Mouse (Mus musculus) c-Kit-negative CD71-positive TER-119-positive erythroid progenitor cells, embryonic 14.5 days (primary cell): ENCODE data around the gene Kidins220.

Experiments used
- DNase-seq: peaks from one replicate; pipeline ENCODE4 v3.0.0-alpha.2; 2013; ENCODE audit warnings: low read depth, low spot score

Kidins220 gene

DNA sequence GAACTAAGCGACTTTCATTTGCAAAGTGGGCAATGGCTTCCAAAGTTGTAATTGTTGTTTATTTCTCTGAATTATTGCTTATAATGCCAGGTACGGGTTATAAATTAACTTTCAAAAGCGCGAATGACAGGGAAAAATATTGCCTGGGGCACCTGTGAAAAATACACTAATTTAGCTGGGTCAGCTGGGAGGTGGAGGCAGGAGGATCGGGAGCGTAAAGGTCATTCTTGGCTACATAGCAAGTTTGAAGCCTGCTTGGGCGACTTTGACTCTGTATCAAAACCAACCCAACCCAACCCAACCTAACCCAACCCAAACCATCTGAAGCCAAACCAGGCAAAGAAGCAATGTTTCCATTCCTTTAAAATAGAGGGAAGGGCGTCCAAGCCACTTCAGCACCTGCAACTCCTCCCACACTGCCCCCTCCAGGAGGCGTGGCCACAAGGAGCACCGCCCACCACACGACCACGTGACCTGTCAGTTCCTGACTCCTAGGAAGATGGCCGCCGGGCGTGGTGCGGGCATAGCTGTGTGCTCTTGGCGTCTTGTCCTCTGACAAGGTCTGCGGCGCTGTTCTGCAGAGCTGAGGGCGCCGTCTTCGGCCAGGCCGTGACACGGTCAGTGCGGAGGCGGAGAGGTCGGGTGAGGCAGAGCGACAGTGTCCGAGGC lies at the start of gene Kidins220:
TSS of gene Kidins220 (plus strand) at position 480 of the 669 bp plus-strand sequence.
- DNase-seq: peak; percentile 87

DNA sequence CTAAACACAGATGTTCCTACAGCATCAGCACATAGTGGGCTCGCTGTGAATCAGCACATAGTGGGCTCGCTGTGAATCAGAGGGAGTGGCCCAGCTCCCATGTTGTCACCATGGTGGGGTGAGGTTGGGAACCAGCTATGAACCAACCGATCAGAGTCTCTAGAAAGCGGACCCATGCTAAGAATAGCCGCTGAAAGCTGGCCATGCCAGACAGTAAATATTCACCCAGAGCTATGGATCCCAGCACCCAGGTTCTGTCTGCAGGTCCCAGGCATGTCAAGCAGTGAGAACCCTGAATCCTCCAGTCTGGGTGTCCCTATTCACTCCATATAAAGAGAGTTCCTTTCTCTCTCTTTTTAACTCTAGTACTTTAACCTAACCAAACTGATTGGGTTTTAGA lies 49.4 kb upstream of the Kidins220 start:
- DNase-seq: no peak

DNA sequence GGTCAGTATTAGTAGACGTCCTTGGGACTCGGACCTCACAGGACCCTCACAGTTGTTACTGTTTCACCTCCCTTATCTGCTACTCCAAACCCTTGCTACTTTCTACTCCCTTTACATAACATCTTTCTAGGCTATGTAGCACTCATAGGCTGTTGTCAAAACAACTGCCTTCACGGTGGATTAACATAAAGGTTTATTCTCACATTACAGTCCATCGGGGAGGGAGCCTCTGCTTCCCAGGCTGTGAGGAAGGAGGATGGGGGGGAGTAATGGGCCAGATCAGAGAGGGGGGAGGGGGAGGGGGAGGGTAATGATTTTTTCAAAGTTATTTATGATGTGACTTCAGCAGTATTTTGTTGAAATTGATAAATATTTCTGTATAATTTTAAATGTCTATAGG lies 49.0 kb upstream of the Kidins220 start:
- DNase-seq: no peak

GRCm38 (mm10) chr12:24928051-24928748 lies 46.5 kb upstream of the Kidins220 start:
- DNase-seq: no peak

GRCm38 (mm10) chr12:24929043-24929442 lies 45.7 kb upstream of the Kidins220 start:
- no peak for DNase-seq

GRCm38 (mm10) chr12:24930760-24931159 lies 44.0 kb upstream of the Kidins220 start:
- DNase-seq: no peak

GRCm38 (mm10) chr12:24932120-24932519 lies 42.6 kb upstream of the Kidins220 start:
- DNase-seq: no peak

DNA sequence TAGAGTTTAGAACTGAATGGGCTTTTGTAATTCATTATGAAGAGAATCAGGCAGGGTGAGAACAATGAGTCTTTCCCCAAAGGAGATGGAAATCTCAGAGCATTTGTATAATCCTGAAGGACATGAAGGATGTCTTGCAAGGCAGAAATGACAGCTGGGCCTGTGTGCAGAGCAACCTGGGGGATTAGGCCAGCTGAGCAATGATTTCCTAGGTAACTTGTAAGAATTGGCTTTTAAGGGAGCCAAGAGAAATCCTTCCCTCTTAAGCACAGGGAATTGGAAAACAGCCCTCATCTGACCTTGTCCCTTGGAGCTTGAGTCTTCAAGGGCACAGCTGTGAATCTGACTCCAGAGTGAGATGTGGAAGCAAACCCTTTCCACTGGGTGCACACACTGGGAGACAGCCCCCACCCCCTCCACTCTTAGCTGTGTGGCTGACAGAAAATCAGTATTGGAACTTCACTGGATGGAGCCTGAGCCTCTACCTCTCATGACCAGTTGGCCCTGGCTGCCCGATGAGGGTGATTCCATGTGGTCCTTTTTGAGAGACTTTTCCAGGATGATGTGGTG lies 41.4 kb upstream of the Kidins220 start:
- DNase-seq: no peak

GRCm38 (mm10) chr12:24933996-24934395 lies 40.7 kb upstream of the Kidins220 start:
- DNase-seq: no peak

DNA sequence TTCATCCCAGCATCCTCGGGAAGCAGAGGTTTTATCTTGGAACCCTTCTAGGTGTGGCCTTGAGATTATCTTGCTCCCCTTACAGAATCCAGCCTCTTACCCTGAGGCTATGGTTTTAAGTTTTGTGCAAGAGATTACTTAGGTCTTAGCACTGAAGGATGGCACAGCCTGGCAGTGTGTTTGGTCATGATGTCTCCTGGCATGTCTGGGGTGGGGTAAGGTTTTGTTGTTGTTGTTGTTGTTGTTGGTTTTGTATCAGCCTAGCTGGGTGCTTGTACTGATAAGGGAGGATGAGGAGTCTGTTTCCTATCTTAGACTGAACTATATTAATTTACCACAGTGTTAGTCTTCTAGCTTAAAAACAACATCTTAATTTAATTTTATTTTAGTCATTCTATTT lies 38.4 kb upstream of the Kidins220 start:
- DNase-seq: no peak

DNA sequence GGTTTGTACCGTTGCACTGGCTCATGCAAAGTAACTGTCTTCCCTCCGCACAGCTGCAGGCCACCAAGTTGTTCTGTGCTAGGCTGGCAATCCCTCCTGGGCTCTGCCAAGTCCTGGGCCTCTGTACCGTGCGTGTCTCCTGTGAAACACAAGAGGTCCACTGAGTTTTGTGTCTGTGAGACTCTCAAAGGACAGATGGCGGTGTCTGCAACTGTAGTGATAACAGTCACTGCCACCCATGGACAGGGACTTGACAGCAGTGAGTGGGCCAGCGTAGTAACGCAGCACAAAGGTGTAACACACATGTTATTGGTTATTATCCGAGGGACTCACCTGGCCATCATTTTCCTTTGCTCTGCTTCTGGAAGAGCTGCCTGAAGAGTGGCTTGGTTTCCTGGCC lies 35.4 kb upstream of the Kidins220 start:
- DNase-seq: peak; percentile 63

DNA sequence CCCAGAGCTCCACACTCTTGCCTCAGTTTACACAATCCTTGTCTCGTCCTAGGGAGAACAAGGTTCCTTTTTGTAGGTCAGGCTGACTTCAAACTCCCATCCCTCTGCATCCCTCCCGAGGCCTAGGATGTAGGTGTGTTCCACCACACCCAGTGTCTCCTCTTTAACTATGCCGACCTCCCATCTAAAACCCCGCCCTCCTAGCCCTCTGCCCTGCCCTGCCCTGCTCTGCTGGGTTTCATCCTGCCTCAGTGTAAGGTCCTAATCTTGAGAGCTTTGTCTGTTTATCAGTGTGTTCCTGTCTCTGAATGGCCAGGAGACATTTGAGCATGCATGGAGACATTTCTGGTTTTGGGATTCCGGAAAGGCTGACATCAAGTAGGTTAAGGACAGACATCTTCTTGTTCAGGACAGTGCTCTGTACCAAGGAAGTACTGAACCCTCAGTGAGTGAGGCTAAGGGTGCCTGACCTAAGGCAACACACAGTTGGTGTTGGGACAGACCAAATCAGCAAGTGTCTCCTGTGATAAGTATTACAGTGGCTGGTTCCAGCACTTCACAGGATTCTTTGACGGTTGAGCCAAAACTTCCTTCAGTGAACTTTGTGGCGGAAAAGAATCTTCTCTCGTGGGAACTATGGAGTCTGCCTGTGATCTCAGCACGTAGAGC lies 32.0 kb upstream of the Kidins220 start:
- DNase-seq: no peak

- DNase-seq: no peak
These were observed 31.3 kb upstream of the Kidins220 start for GRCm38 (mm10) chr12:24943427-24943826.

DNA sequence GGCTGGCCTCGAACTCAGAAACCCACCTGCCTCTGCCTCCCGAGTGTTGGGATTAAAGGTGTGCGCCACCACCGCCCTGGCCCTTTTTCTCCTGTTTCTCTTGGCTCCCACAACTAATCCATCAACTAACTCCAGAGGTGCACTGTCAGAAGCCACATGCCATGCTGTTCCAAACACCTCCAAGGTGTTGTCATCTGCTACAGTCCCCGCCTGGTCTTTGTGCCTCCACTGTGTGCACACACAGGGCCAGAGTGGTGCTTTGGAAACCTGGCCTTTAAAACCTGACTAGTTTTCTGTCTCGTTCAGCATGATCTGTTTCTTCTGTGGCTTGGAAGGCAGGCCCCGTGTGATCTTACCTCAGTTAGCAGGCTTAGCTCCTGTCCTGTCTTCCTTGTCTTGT lies 30.1 kb upstream of the Kidins220 start:
- DNase-seq: no peak

DNA sequence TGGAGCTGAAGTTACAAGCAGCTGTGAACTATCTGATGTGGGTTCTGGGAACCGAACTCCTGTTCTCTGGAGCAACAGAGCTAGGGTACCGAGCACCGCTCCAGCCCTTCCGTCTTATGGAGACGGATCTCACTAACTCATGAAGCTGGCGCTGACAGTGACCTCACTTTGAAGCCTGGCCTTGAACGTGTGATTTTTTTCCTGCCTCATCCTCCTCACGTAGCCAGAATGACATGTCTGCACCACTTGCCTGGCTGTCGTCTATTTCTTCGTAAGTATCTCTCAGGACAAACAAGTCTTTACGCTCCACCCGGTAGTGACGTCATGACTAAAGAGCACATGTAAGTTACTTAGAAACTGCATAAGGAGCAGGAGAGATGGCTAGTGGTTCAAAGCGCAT lies 27.7 kb upstream of the Kidins220 start:
- no peak for DNase-seq

DNA sequence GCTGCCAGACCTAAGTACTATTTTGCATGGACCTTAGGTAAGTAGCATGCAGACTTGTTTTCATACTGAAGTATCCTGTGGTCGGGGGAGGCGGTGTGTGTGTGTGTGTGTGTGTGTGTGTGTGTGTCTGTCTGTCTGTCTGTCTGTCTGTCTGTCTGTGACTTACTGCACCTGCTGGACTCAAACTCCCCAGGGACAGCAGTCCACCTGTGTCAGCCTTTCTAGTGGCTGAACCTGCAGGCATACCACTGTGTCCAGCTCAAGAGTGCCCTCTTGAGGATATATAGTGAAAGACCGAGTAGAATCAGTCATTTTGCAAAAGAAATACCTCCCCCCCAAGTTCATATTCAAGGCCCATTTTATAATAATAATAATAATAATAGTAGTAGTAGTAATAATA lies 26.4 kb upstream of the Kidins220 start:
- DNase-seq: peak; percentile 63

GRCm38 (mm10) chr12:24950376-24951046 lies 24.2 kb upstream of the Kidins220 start:
- peak; percentile 56 for DNase-seq

GRCm38 (mm10) chr12:24952147-24952546 lies 22.6 kb upstream of the Kidins220 start:
- DNase-seq: peak; percentile 66

DNA sequence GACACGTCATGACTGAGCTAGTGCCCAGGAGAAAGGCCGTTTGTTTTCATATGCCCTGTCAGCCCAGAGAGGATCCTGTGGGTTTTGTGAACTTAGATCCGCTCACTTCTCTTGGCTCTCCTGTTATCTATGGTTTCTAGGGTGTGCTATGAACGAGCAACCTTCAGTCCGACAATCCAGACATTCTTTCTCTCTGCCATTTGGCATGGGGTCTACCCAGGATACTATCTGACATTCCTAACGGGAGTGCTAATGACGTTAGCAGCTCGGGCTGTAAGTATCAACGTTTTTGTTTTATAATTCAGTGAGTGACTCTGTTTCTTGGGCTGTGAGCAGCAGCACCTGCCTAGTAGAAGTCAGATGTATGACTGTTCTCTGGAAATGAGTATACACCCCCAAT lies 19.6 kb upstream of the Kidins220 start:
- no peak for DNase-seq

GRCm38 (mm10) chr12:24958526-24958925 lies 16.2 kb upstream of the Kidins220 start:
- DNase-seq: no peak

DNA sequence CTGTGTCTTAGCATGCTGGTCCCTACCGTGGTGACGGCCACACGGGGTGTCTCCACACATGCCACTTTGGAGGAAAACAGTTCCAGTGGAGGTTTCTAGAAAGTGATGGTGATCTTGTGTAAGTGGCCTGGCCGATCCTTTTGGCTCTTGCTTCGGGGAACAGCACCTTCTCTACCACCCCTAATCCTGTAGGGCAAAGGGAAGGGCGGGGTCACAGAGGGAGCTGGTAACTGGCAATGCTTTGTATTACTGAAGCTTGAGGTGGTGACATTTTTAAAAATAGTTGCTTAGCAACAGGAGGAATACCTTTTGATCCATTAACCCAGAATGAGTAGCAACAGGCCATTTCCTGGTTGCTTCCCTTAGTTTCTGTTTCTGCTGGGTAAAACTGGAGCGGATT lies 12.9 kb upstream of the Kidins220 start:
- DNase-seq: no peak
